Mouse (Mus musculus): ENCODE data around the gene Palld. TPM values are rescaled to one million over a fixed set of nuclear protein-coding genes. Genes with fewer than 3 reads are reported as not detected.

The Palld gene
- polyA plus RNA-seq, 1 experiment from 2014 or later, result 17.3 TPM

GRCm38 (mm10) chr8:61913957-61914356 is 11.5 kb upstream of the Palld start:
- no peak overlapping the region for H3K27ac ChIP-seq
- H3K4me3 ChIP-seq (replicated peaks; ENCODE audit: low read length), result no peak overlapping the region
- ATAC-seq (ENCODE audit: low FRiP score) (no peak), DNase-seq (ENCODE audit: low spot score) (no peak)
- H3K4me1 ChIP-seq (replicated peaks; ENCODE audit: control insufficient read depth, insufficient read depth, low read length), result no peaks in the 10 kb centered on the region
- H3K27me3 ChIP-seq (ENCODE audit: control insufficient read depth, insufficient read depth, low read length), result no peaks in the 10 kb centered on the region
- 87% methylated on average over 9 of the region's 9 CpGs for WGBS
- H3K4me2 ChIP-seq (replicated peaks), result no peak overlapping the region
- no peaks in the 10 kb centered on the region for H3K36me3 ChIP-seq (replicated peaks; ENCODE audit: control insufficient read depth, insufficient read depth)
- H3K9me3 ChIP-seq (ENCODE audit: control insufficient read depth, low read length), result no peaks in the 10 kb centered on the region
- no peak overlapping the region for H3K9ac ChIP-seq

DNA sequence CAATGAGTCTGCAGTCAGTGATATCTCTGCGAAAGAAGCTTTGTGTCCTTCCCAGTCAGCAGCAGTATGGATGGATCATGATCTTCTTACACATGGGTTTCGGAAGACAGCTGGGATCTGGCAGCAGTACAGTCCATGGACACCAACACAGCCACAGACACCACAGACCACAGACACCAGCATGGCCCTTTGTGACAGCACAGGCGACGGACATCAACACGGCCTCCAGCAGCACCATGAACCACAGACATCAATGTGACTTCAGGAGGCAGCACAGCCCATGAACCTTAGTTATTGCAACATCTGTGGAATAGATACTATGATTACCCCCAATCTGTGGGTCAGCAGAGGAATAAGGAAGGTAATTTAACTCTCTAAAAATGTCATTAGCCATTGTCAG is 10.3 kb upstream of the Palld start:
- no peaks in the 10 kb centered on the region for H3K27me3 ChIP-seq (ENCODE audit: control insufficient read depth, insufficient read depth, low read length)
- no peaks in the 10 kb centered on the region for H3K36me3 ChIP-seq (replicated peaks; ENCODE audit: control insufficient read depth, insufficient read depth)
- no peak overlapping the region for H3K9ac ChIP-seq
- H3K9me3 ChIP-seq (ENCODE audit: control insufficient read depth, low read length), result no peaks in the 10 kb centered on the region
- H3K27ac ChIP-seq, result no peak overlapping the region
- H3K4me1 ChIP-seq (replicated peaks; ENCODE audit: control insufficient read depth, insufficient read depth, low read length), result no peaks in the 10 kb centered on the region
- DNase-seq (ENCODE audit: low spot score) (no peak), ATAC-seq (ENCODE audit: low FRiP score) (no peak)
- no peak overlapping the region for H3K4me3 ChIP-seq (replicated peaks; ENCODE audit: low read length)
- 96% methylated on average over 5 of the region's 5 CpGs for whole genome bisulfite sequencing
- H3K4me2 ChIP-seq (replicated peaks), result no peak overlapping the region

DNA sequence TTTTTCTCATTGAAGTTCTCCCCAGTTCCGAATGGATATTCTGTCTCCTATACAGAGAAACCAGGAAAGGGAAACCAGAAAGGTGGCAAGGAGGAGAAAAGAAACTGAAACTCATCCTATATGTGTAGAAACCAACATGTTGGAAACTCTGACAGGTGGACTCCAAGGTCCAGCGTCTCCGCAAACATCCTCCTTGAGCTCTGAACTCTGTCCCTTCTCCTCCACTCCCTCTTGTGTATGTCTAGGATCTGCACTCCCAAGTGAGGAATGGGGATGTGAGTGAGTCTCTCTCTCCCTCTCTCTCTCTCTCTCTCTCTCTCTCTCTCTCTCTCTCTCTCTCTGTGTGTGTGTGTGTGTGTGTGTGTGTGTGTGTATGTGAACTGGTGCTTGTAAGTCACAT is 6.8 kb upstream of the Palld start:
- 90% methylated on average over 3 of the region's 3 CpGs for WGBS
- Histone ChIP-seq H3K36me3 (replicated peaks; ENCODE audit: control insufficient read depth, insufficient read depth) (no peaks in the 10 kb centered on the region), H3K9me3 (ENCODE audit: control insufficient read depth, low read length) (no peaks in the 10 kb centered on the region), H3K4me1 (replicated peaks; ENCODE audit: control insufficient read depth, insufficient read depth, low read length) (no peaks in the 10 kb centered on the region), H3K27ac (no peak overlapping the region), H3K4me3 (replicated peaks; ENCODE audit: low read length) (no peak overlapping the region), H3K27me3 (ENCODE audit: control insufficient read depth, insufficient read depth, low read length) (no peaks in the 10 kb centered on the region), H3K9ac (no peak overlapping the region), H3K4me2 (replicated peaks) (no peak overlapping the region)
- ATAC-seq (ENCODE audit: low FRiP score) (no peak), DNase-seq (ENCODE audit: low spot score) (no peak)

DNA sequence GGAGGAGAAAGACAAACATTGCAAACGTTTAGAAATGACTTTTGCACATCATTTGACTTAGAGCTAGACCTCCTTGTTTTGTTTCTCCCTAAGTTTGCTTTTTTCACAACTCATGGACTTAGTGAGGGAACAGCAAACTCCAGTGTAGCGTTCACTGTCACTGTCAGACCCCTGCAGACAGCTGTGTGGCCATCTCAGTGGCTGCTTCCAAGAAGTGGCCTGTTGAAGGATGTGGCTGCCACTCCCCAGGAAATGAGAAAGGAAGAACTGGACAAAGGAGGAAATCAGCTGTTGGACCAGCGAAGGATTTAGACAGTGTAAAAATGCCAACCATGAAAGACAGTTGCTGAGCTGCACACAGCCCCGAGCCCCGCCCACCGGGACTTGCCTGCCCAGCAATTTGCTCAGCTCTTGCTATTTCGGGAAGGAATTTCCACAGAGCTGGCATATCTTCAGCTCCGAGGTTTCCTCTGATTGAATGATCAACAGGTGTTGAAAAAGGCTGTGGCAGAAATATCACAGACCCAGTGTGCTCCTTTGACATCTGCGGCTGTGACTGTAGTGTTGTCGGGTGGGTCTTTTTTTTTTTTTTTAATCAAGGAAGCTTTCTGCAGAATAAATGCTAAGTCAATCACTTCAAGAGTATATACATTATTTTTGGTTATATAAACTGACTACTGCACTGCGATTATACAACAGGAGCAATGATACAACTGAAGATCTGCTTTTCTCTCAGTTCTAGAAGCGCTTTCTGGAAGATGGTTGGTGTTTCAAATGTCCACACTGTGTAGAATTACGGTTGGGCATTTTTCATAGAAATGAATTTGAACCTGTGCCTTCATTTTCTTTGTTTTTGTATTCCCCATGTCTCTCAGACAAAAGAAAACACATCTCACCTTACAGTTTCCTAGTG is 6.1 kb upstream of the Palld start:
- WGBS, result 78% methylated on average over 13 of the region's 13 CpGs
- Histone ChIP-seq H3K9me3 (ENCODE audit: control insufficient read depth, low read length) (no peaks in the 10 kb centered on the region), H3K4me1 (replicated peaks; ENCODE audit: control insufficient read depth, insufficient read depth, low read length) (no peaks in the 10 kb centered on the region), H3K27ac (no peak overlapping the region), H3K27me3 (ENCODE audit: control insufficient read depth, insufficient read depth, low read length) (no peaks in the 10 kb centered on the region), H3K4me2 (replicated peaks) (no peak overlapping the region), H3K4me3 (replicated peaks; ENCODE audit: low read length) (no peak overlapping the region), H3K36me3 (replicated peaks; ENCODE audit: control insufficient read depth, insufficient read depth) (no peaks in the 10 kb centered on the region), H3K9ac (no peak overlapping the region)
- no peak for DNase-seq (ENCODE audit: low spot score)
- no peak for ATAC-seq (ENCODE audit: low FRiP score)

GRCm38 (mm10) chr8:61901028-61901717 is 1.3 kb downstream of the Palld start:
- DNase-seq (ENCODE audit: low spot score), result no peak
- no peaks in the 10 kb centered on the region for H3K36me3 ChIP-seq (replicated peaks; ENCODE audit: control insufficient read depth, insufficient read depth)

GRCm38 (mm10) chr8:61897402-61897801 is 5.1 kb downstream of the Palld start:
- 78% methylated on average over 1 of the region's 1 CpGs for WGBS
- H3K4me2 ChIP-seq (replicated peaks), result no peak overlapping the region
- no peak for ATAC-seq (ENCODE audit: low FRiP score)
- H3K27ac ChIP-seq, result no peak overlapping the region
- no peaks in the 10 kb centered on the region for H3K9me3 ChIP-seq (ENCODE audit: control insufficient read depth, low read length)
- no peaks in the 10 kb centered on the region for H3K36me3 ChIP-seq (replicated peaks; ENCODE audit: control insufficient read depth, insufficient read depth)
- no peak overlapping the region for H3K9ac ChIP-seq
- no peaks in the 10 kb centered on the region for H3K27me3 ChIP-seq (ENCODE audit: control insufficient read depth, insufficient read depth, low read length)
- H3K4me3 ChIP-seq (replicated peaks; ENCODE audit: low read length), result no peak overlapping the region
- H3K4me1 ChIP-seq (replicated peaks; ENCODE audit: control insufficient read depth, insufficient read depth, low read length), result no peaks in the 10 kb centered on the region
- DNase-seq (ENCODE audit: low spot score), result no peak

More at GRCm38 (mm10) chr8:61901028-61901717, 1.3 kb downstream of the Palld start:
- WGBS, result 19% methylated on average over 6 of the region's 6 CpGs
- H3K27ac ChIP-seq, result no peak overlapping the region
- no peaks in the 10 kb centered on the region for H3K4me1 ChIP-seq (replicated peaks; ENCODE audit: control insufficient read depth, insufficient read depth, low read length)
- H3K4me3 ChIP-seq (replicated peaks; ENCODE audit: low read length), result no peak overlapping the region
- no peaks in the 10 kb centered on the region for H3K9me3 ChIP-seq (ENCODE audit: control insufficient read depth, low read length)
- H3K4me2 ChIP-seq (replicated peaks), result no peak overlapping the region
- peak; percentile 65; the same call in 1 of the 2 replicates for ATAC-seq (ENCODE audit: low FRiP score)
- H3K27me3 ChIP-seq (ENCODE audit: control insufficient read depth, insufficient read depth, low read length), result no peaks in the 10 kb centered on the region
- H3K9ac ChIP-seq, result no peak overlapping the region

GRCm38 (mm10) chr8:61896742-61897141 is 5.7 kb downstream of the Palld start:
- Histone ChIP-seq H3K4me2 (replicated peaks) (no peak overlapping the region), H3K9ac (no peak overlapping the region), H3K27me3 (ENCODE audit: control insufficient read depth, insufficient read depth, low read length) (no peaks in the 10 kb centered on the region), H3K36me3 (replicated peaks; ENCODE audit: control insufficient read depth, insufficient read depth) (no peaks in the 10 kb centered on the region), H3K4me1 (replicated peaks; ENCODE audit: control insufficient read depth, insufficient read depth, low read length) (no peaks in the 10 kb centered on the region), H3K27ac (no peak overlapping the region), H3K4me3 (replicated peaks; ENCODE audit: low read length) (no peak overlapping the region), H3K9me3 (ENCODE audit: control insufficient read depth, low read length) (no peaks in the 10 kb centered on the region)
- no peak for DNase-seq (ENCODE audit: low spot score)
- ATAC-seq (ENCODE audit: low FRiP score), result no peak
- 92% methylated on average over 1 of the region's 1 CpGs for WGBS

- Histone ChIP-seq H3K36me3 (replicated peaks; ENCODE audit: control insufficient read depth, insufficient read depth) (no peaks in the 10 kb centered on the region), H3K4me2 (replicated peaks) (no peak overlapping the region), H3K9ac (no peak overlapping the region), H3K27me3 (ENCODE audit: control insufficient read depth, insufficient read depth, low read length) (no peaks in the 10 kb centered on the region), H3K9me3 (ENCODE audit: control insufficient read depth, low read length) (no peaks in the 10 kb centered on the region), H3K4me3 (replicated peaks; ENCODE audit: low read length) (no peak overlapping the region), H3K4me1 (replicated peaks; ENCODE audit: control insufficient read depth, insufficient read depth, low read length) (no peaks in the 10 kb centered on the region), H3K27ac (no peak overlapping the region)
- WGBS, result 59% methylated on average over 2 of the region's 2 CpGs
- ATAC-seq (ENCODE audit: low FRiP score), result no peak
- DNase-seq (ENCODE audit: low spot score), result peak; percentile 78
Observed at GRCm38 (mm10) chr8:61894062-61894461, 8.4 kb downstream of the Palld start.

DNA sequence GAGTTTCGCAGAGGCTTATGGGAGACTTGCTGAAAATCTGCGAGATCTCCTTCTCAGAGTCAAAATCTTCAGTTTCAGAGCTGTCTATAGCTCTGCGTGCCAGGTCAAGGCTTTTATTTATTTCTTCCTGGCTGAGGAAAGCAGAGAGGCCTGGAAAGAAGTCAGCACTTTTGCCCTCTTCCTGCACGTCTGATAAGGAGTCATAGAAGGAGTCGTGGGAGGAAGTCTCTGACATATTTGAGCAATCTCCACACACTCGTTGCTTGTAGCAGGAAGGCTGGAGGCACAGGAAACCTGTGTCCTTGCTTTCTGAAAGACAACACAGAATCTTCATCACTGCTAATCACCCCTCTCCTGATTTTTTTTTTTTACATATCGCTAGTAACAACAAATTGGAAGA is 24.9 kb downstream of the Palld start:
- Histone ChIP-seq H3K4me2 (replicated peaks) (no peak overlapping the region), H3K36me3 (replicated peaks; ENCODE audit: control insufficient read depth, insufficient read depth) (no peaks in the 10 kb centered on the region), H3K27ac (no peak overlapping the region), H3K4me3 (replicated peaks; ENCODE audit: low read length) (no peak overlapping the region), H3K9ac (no peak overlapping the region), H3K27me3 (ENCODE audit: control insufficient read depth, insufficient read depth, low read length) (no peaks in the 10 kb centered on the region), H3K9me3 (ENCODE audit: control insufficient read depth, low read length) (no peaks in the 10 kb centered on the region), H3K4me1 (replicated peaks; ENCODE audit: control insufficient read depth, insufficient read depth, low read length) (no peaks in the 10 kb centered on the region)
- DNase-seq (ENCODE audit: low spot score), result no peak
- WGBS, result 81% methylated on average over 7 of the region's 7 CpGs
- no peak for ATAC-seq (ENCODE audit: low FRiP score)
